Mouse (Mus musculus) right cerebral cortex, adult 18-20 months (tissue): ENCODE data around the gene Slc25a1.

Experiments
- DNase-seq: peaks from one replicate; pipeline ENCODE4 v3.0.0; 2022; ENCODE audit warnings: mixed read lengths

Gene Slc25a1

GRCm38 (mm10) chr16:17921325-17922162 is 6.5 kb downstream of the Slc25a1 start:
- DNase-seq: peak; percentile 96

- DNase-seq: no peak
These were observed 7.4 kb downstream of the Slc25a1 start for GRCm38 (mm10) chr16:17920586-17920985.

GRCm38 (mm10) chr16:17914307-17915249 is 13.4 kb downstream of the Slc25a1 start, which contains the start of gene Gsc2:
Gene Gsc2 (minus strand): TSS chr16:17915059.
- peak; percentile 13 for DNase-seq

- DNase-seq: peak; percentile 96
These were observed 16.9 kb downstream of the Slc25a1 start, which contains the start of gene Ess2 for GRCm38 (mm10) chr16:17911052-17911595. Gene Ess2 (minus strand): TSS chr16:17911348.

GRCm38 (mm10) chr16:17898462-17898861 is 29.6 kb downstream of the Slc25a1 start, which contains the start of the genes Dgcr2 and Tssk2:
Gene Dgcr2 (minus strand): TSS chr16:17898562.
Gene Tssk2 (plus strand): TSS chr16:17898637.
- no peak for DNase-seq

- DNase-seq: no peak
These were observed 31.9 kb downstream of the Slc25a1 start for GRCm38 (mm10) chr16:17896091-17896490.

GRCm38 (mm10) chr16:17893923-17894322 is 34.1 kb downstream of the Slc25a1 start, which contains the start of gene Tssk1:
Gene Tssk1 (plus strand): TSS chr16:17894223.
- no peak for DNase-seq

- DNase-seq: no peak
These were observed 35.4 kb downstream of the Slc25a1 start for GRCm38 (mm10) chr16:17892606-17893005.

GRCm38 (mm10) chr16:17891567-17891959 is 36.5 kb downstream of the Slc25a1 start, which contains the start of gene Gm20518:
Gene Gm20518 (minus strand): TSS chr16:17891671.
- DNase-seq: peak; percentile 99

- DNase-seq: peak; percentile 57
These were observed 37.0 kb downstream of the Slc25a1 start for GRCm38 (mm10) chr16:17890917-17891566.

GRCm38 (mm10) chr16:17890342-17890727 is 37.7 kb downstream of the Slc25a1 start:
- DNase-seq: no peak

- DNase-seq: no peak
These were observed 38.2 kb downstream of the Slc25a1 start for GRCm38 (mm10) chr16:17889689-17890341.

GRCm38 (mm10) chr16:17884116-17884515 is 43.9 kb downstream of the Slc25a1 start:
- DNase-seq: no peak

- no peak for DNase-seq
These were observed 45.8 kb downstream of the Slc25a1 start for GRCm38 (mm10) chr16:17882196-17882595.

- DNase-seq: peak; percentile 35
These were observed 48.4 kb downstream of the Slc25a1 start for GRCm38 (mm10) chr16:17879571-17879970.

- no peak for DNase-seq
These were observed 51.9 kb downstream of the Slc25a1 start for GRCm38 (mm10) chr16:17876096-17876495.
